Mouse (Mus musculus): ENCODE results near the gene H2-M3.

DNA sequence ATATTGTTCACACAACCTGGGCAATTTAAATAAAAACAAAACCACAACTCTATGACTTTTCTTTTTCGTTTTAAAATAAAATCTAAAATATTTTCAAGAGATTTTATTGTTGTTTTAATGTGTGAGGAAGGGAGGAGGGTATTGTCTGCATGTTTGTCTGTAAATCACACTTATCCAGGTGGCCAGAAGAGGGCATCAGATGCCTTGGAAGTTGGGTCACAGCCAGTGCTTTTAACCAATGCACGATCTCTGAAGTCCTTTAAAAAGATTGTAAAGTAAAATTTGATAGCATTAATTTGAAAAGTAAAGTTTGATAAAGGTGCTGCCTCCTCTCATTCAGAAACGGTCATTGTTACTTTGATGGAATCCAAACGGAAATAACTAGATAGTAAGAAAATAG is 38.5 kb downstream of the H2-M3 start:
- no peak for TF ChIP-seq CTCF (IDR thresholded peaks at IDR 0.05; ENCODE audit: borderline replicate concordance, insufficient read depth, low read depth, low read length)
- TF ChIP-seq POLR2A (IDR thresholded peaks at IDR 0.05; ENCODE audit: borderline replicate concordance, insufficient read depth, low read length): no peak

Measured in cerebellum, adult 2 months (tissue).